Mouse (Mus musculus) T-helper 1 cell (primary cell): ENCODE data around the gene Ryr3.

ENCODE experiments used
- in situ Hi-C: fragments of 300-600 bp; cut with MboI, MseI; formaldehyde crosslinking; loops from one replicate; pipeline ENCODE4 v1.15.1; 2025; ENCODE audit warnings: high pct_unique_total_duplicates

The Ryr3 gene

GRCm38 (mm10) chr2:112910579-112910978 lies 306.3 kb downstream of the Ryr3 start:
- in situ Hi-C loops: no loop called here

DNA sequence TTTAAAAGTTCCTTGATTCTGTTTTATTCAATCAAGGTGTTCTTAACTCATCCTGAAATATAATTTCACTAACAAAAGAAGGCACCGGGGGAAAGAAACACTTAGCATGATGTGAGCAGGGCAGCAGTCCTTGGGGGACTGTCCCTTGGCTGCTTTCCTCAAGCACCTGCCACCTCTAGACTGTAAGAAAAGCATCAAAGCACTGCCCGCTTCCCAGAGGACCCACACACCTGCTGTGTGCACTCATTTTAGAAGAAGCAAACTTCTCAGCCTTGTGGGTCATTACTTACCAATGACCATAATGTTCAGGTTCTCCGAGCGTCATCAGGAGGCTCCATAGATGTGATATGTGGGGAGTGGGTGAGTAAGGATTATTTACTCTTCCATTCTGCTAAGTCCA lies 307.8 kb downstream of the Ryr3 start:
- in situ Hi-C loops: no loop called here

GRCm38 (mm10) chr2:112900747-112901146 lies 316.1 kb downstream of the Ryr3 start:
- in situ Hi-C loops: no loop called here

- in situ Hi-C loops: no loop called here
These were observed 332.3 kb downstream of the Ryr3 start for GRCm38 (mm10) chr2:112884456-112885114.

GRCm38 (mm10) chr2:112881805-112882204 lies 335.1 kb downstream of the Ryr3 start:
- in situ Hi-C loops: no loop called here

GRCm38 (mm10) chr2:112881376-112881775 lies 335.5 kb downstream of the Ryr3 start:
- in situ Hi-C loops: no loop called here

DNA sequence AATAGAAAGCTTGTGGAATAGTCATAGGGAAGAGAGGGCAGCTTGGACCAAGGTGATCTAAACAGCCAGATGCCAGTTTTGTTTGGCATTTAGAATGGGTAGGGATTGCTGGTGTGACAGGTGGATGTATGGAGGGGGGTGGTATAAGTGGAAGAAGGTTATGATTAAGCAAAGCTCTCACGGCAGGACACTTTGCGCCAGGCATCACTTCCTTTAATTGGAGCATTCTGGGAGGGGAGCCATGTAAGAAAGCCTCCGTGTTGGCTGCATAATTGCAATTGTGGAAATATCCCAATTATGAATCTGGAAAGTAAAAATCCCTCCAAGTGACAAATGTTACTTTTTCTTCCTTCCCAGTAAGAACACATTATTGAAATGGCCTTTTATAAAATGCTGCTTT lies 339.5 kb downstream of the Ryr3 start:
- in situ Hi-C loops: no loop called here

DNA sequence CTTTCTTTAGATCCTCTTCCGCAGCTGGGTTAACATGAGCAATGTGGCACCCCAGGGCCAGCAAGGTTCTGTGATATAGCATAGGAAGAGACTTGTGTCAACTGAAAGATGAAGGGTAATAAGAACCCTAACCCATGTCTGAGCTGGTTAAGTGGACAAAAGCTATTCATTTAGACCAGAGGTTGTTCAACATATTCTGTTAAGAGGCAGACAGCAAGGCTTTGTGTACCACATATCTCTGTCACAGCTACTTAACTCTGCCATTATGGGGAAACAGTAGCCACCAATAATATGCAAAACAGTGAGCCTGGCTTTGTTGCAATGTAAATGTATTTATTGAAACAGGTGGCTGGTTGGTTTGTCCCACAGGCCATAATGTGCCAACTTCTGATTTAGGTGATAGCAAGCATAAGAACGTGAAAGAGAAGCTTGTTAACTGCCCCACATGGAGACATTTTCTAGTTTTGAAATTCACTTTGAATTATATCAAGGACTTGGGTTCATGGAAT lies 350.8 kb downstream of the Ryr3 start:
- in situ Hi-C loops: loop anchor here (10.0 kb wide), 1 partner anchor 971 kb away; no protein-coding TSS in a partner anchor

GRCm38 (mm10) chr2:112861792-112862191 lies 355.1 kb downstream of the Ryr3 start:
- in situ Hi-C loops: loop anchor here (10.0 kb wide), 1 partner anchor 967 kb away; no protein-coding TSS in a partner anchor

GRCm38 (mm10) chr2:112845583-112846512 lies 371.0 kb downstream of the Ryr3 start:
- in situ Hi-C loops: no loop called here

DNA sequence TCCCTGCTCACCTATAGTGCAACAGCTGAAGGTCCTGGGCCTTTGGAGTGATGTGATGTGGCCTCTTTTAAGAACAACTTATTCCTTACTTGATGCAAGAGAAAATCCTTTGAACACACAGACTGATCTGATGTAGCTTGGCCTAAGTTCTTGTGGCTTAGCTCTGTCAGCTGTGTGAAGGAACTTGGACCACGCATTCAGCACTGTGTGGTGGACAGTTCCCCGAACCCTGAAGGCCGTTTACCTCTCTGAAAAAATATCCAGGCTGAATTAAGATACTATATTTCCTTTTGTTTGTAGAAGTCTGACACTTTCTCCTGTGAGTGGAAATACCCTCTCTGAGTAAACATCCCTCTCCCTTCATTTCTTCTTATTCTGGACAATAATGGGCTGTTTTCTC lies 374.0 kb downstream of the Ryr3 start:
- in situ Hi-C loops: no loop called here

- in situ Hi-C loops: no loop called here
These were observed 385.2 kb downstream of the Ryr3 start for GRCm38 (mm10) chr2:112831423-112832305.

DNA sequence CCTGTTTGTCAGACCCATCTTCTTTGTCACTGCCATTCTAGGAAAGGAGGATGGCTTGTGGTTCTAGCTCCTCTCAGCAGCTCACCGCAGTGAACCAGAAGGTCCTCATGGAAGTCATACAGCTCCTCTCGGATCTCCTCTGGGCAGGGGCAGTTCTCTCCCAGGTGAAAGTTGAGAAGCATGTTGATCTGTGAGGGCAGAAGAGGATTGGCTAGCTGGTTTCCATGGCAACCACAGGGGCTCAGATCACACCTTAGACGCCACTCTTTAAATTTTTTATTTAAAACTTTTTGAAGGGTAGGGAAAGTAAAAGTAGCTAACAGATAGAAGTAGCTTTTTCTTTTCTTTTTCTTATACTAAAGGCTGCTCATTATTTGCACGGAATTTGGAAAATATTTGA lies 390.3 kb downstream of the Ryr3 start:
- in situ Hi-C loops: loop anchor here (10.0 kb wide), 1 partner anchor 1432 kb away; no protein-coding TSS in a partner anchor

DNA sequence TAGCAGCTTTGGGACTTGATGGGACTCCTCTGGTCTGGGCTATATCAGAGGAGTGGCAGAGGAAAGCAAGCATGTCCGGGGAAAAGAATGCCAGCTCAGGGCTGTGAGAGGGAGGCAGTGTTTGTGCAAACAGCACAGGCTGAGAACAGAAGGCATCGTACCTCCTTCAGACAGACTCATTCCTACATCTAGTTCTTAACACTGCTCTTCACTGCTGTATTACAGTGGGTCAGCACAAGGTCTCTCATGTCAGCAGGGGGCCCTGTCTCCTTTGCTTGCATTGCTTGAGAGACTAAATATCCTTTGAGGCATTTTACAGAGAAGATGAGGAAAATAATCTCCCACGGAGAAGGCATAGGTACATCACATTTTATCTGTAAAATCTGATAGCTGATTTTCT lies 394.2 kb downstream of the Ryr3 start:
- in situ Hi-C loops: loop anchor here (10.0 kb wide), 1 partner anchor 1428 kb away; no protein-coding TSS in a partner anchor

GRCm38 (mm10) chr2:112819059-112819458 lies 397.8 kb downstream of the Ryr3 start:
- in situ Hi-C loops: no loop called here

- in situ Hi-C loops: no loop called here
These were observed 399.9 kb downstream of the Ryr3 start for GRCm38 (mm10) chr2:112816976-112817375.

- in situ Hi-C loops: no loop called here
These were observed 400.9 kb downstream of the Ryr3 start for GRCm38 (mm10) chr2:112815960-112816359.

DNA sequence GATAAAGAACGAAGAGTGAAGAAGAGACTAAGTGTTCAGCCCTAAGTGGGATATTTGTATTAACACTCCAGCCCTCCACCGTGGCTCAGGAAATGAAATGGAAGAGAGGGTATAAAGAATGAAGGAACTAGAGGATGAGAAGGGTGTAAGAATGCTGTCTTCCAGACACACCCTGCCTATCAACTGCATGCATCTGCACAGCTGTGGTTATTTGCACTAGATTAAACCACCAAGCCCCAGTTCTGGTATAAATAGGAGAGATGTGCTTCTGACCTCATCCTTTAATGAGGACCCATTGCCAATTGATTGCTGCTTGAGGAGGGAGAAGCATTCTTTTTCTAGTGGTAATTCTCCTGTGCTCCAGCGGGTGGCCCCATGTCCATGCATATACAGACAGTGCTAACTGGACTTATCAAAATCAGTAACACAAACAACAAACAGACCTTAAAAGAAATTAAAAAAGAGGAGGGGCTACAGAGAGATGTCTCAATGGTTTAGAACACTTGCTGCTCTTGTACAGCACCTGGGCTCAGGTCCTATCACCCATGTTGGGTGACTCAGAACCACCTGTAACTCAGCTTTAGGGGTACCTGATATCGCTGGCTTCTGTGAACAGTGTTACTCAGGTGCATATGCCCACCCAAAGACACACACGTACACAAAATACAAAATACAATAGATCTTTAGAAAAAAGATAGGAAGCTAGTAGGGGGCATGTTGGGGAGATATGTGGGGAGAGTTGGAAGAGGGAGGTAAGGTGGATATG lies 404.1 kb downstream of the Ryr3 start:
- in situ Hi-C loops: no loop called here

DNA sequence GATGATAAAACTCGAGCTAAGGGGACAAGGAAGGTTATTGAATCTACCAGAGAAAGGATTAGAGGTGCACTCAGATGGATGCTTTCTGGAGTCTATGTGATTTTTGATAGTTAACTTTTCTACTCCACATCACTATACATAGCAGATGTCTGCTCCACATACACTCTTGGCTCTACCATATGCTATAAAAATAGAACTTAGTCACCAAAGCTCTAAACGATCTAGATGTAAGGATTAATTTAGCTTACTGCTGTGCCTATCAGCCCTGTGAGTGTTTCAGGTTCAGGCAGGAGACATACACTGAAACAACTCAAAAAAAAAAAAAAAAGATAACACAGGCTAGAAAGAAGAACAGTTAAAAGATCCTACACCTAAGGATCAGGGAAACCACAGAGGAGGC lies 410.9 kb downstream of the Ryr3 start:
- in situ Hi-C loops: loop anchor here (10.0 kb wide), 1 partner anchor 499 kb away; no protein-coding TSS in a partner anchor

- in situ Hi-C loops: loop anchor here (10.0 kb wide), 1 partner anchor 505 kb away; no protein-coding TSS in a partner anchor
These were observed 416.9 kb downstream of the Ryr3 start for GRCm38 (mm10) chr2:112799995-112800353.
